Mouse (Mus musculus) kidney, postnatal 0 days (tissue): ENCODE data around the gene Sdccag8. TPM values are rescaled to one million over a fixed set of nuclear protein-coding genes. Genes with fewer than 3 reads are reported as not detected.

Experiments used
- ATAC-seq: fragments of 200-750 bp; cut with Nextera tagmentation; replicated peaks from 2 replicates; pipeline ENCODE4 v1.8.0; 2017; ENCODE audit warnings: low read depth, moderate number of reproducible peaks, moderate TSS enrichment, moderate library complexity; ENCODE audit not compliant: low FRiP score
- DNase-seq: peaks from one replicate; pipeline ENCODE4 v3.0.0-alpha.2; 2016; ENCODE audit warnings: low spot score
- H3K27ac ChIP-seq: fragments of 300-500 bp; sonication (generic); 2 replicates; pipeline ENCODE4 v1.5.1; 2014; ENCODE audit warnings: mild to moderate bottlenecking
- H3K27me3 ChIP-seq: fragments of 300-500 bp; sonication (generic); 2 replicates; pipeline ENCODE4 v1.6.1; 2014; ENCODE audit warnings: low read length, mixed read lengths; ENCODE audit not compliant: insufficient read depth
- H3K36me3 ChIP-seq: fragments of 300-500 bp; sonication (generic); 2 replicates; pipeline ENCODE4 v1.6.1; 2014; ENCODE audit warnings: low read length, mixed read lengths; ENCODE audit not compliant: insufficient read depth
- H3K4me1 ChIP-seq: fragments of 300-500 bp; sonication (generic); replicated peaks from 2 replicates; pipeline ENCODE4 v1.6.1; 2014; ENCODE audit warnings: antibody characterized with exemption, low read length, mixed read lengths; ENCODE audit not compliant: insufficient read depth
- H3K4me2 ChIP-seq: fragments of 300-500 bp; sonication (generic); 2 replicates; pipeline ENCODE4 v1.6.1; 2014; ENCODE audit warnings: mild to moderate bottlenecking, low read length, moderate library complexity, mixed read lengths
- H3K4me3 ChIP-seq: fragments of 300-500 bp; sonication (generic); replicated peaks from 2 replicates; pipeline ENCODE4 v1.5.1; 2014; ENCODE audit warnings: low read depth, low read length
- H3K9ac ChIP-seq: fragments of 300-500 bp; sonication (generic); 2 replicates; pipeline ENCODE4 v1.6.1; 2014; ENCODE audit warnings: low read depth, low read length
- H3K9me3 ChIP-seq: fragments of 300-500 bp; sonication (generic); replicated peaks from 2 replicates; pipeline ENCODE4 v1.6.1; 2016; ENCODE audit warnings: low read length, inconsistent platforms, mixed read lengths
- CTCF ChIP-seq: IDR thresholded peaks from 2 replicates; pipeline ENCODE4 v1.5.1; 2016; ENCODE audit warnings: antibody characterized with exemption, low read depth, mild to moderate bottlenecking, moderate library complexity
- WGBS: fragments of 180-500 bp; shearing (Covaris S2); extraction: QIAGEN DNeasy Blood & Tissue Kit; methylation state at CpG from one replicate; pipeline ENCODE4 v1.1.7; 2014; 5-methylcytosine and 5-hydroxymethylcytosine counted together
- polyA plus RNA-seq: library from polyadenylated mRNA; unstranded; fragments of >200 nt; fragmentation: Nextera tagmentation; extraction: Ambion mirVana; gene quantifications from 2 replicates; pipeline ENCODE4 v1.2.1, GENCODE M21; 2015

The Sdccag8 gene
- polyA plus RNA-seq, 1 experiment from 2014 or later: 22.7 TPM

- no peaks in the 10 kb centered on the region for H3K27me3 ChIP-seq
Observed at GRCm38 (mm10) chr1:176870501-176870900, 56.0 kb downstream of the Sdccag8 start.

DNA sequence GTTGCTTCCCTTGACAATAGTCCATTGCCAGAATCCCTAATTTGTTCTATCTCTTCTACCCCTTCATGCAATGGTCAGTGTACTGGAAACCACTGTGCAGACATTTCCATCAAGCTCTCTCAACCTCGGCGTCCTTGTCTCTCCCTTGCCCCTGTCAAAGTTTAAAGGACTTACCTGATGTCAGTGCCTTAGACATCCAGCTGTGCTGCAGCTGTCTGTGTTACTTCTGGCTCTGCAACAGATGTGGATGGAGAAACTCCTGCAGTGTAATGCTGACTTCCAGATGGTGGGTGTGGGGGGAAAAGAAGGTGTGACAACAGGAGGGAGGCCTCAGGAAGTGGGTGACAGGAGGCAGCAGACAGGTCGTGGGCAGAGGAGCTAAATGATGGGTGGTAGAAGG, 57.5 kb downstream of the Sdccag8 start:
- no peak for ATAC-seq
- H3K4me2 ChIP-seq: no peak overlapping the region
- no peak overlapping the region for H3K27ac ChIP-seq
- DNase-seq: no peak
- H3K4me3 ChIP-seq: no peak overlapping the region
- no peaks in the 10 kb centered on the region for H3K9me3 ChIP-seq
- H3K4me1 ChIP-seq: no peaks in the 10 kb centered on the region
- no peaks in the 10 kb centered on the region for H3K27me3 ChIP-seq
- no peaks in the 10 kb centered on the region for H3K36me3 ChIP-seq
- H3K9ac ChIP-seq: no peak overlapping the region
- WGBS: 22% methylated on average over 3 of the region's 3 CpGs
- TF ChIP-seq CTCF: no peak

More at GRCm38 (mm10) chr1:176870501-176870900, 56.0 kb downstream of the Sdccag8 start:
- Histone ChIP-seq H3K9me3 (no peaks in the 10 kb centered on the region), H3K4me3 (no peak overlapping the region), H3K27ac (no peak overlapping the region), H3K36me3 (no peaks in the 10 kb centered on the region), H3K4me2 (no peak overlapping the region), H3K4me1 (no peaks in the 10 kb centered on the region), H3K9ac (no peak overlapping the region)
- TF ChIP-seq CTCF: no peak
- 93% methylated on average over 11 of the region's 11 CpGs for WGBS
- no peak for ATAC-seq
- DNase-seq: no peak

DNA sequence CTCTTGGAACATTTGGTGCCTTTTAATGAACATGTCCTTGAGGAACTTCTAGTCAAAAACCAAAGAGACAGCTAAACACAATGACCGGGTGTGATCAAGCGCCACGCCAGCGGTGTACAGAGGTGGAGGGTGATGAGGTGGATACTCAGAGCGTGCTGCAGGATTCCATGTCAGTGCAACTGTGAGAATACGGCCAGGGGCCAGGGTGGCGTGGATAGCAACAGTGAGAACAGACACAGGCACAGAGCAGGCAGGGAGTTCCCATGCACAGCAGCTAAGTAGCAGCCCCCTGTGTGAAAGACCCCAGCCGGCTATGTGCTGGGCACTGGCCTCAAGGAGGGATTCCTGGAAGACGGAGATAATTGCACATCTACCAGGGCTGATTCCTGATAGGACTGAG, 59.0 kb downstream of the Sdccag8 start:
- no peaks in the 10 kb centered on the region for H3K9me3 ChIP-seq
- ATAC-seq (no peak), DNase-seq (no peak)
- H3K27ac ChIP-seq: no peak overlapping the region
- no peak for TF ChIP-seq CTCF
- H3K4me1 ChIP-seq: no peaks in the 10 kb centered on the region
- H3K36me3 ChIP-seq: no peaks in the 10 kb centered on the region
- no peak overlapping the region for H3K9ac ChIP-seq
- H3K4me2 ChIP-seq: no peak overlapping the region
- WGBS: 84% methylated on average over 9 of the region's 9 CpGs
- no peak overlapping the region for H3K4me3 ChIP-seq
- no peaks in the 10 kb centered on the region for H3K27me3 ChIP-seq

DNA sequence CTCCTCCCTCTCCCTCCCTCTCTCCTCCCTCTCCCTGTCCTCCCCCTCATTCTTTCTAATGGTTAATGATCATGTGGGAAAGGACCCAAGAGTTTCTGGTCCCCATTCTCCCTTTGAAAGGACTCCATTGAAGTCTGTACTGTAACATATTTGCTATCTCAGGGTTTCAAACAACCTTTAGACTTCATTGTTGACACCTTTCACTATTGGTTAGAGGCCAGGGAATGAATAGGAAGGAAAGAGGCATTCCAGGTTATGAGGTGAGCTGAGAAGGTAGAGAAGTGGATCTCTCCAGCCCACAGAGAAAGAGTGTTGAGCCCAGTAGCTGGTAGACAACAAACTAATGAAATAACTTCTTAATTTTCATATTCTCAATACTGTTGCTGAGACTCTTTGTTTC, 59.7 kb downstream of the Sdccag8 start:
- H3K36me3 ChIP-seq: no peaks in the 10 kb centered on the region
- no peak overlapping the region for H3K4me3 ChIP-seq
- ATAC-seq (no peak), DNase-seq (no peak)
- no peaks in the 10 kb centered on the region for H3K27me3 ChIP-seq
- no peak for TF ChIP-seq CTCF
- no peak overlapping the region for H3K9ac ChIP-seq
- H3K9me3 ChIP-seq: no peaks in the 10 kb centered on the region
- H3K4me1 ChIP-seq: no peaks in the 10 kb centered on the region
- no peak overlapping the region for H3K27ac ChIP-seq
- no peak overlapping the region for H3K4me2 ChIP-seq

DNA sequence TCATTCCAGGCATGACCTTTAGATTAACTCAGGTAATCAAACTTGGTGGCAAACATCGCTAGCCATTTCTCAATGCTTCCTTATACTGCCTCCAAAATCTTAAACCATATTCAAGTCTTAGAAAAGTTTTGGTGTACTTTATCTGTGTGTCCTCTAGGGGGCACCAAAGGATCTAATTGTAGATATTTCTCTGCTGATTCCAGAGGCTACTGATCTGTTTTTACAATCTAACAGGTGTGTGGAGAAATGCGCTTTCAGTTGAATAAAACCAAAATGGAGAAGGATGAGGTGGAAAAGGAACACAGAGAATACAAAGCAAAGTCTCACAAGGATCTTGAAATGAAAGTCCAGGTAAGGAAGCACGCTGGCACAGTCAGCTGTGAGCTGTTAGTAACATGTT, 63.3 kb downstream of the Sdccag8 start:
- no peaks in the 10 kb centered on the region for H3K4me1 ChIP-seq
- 35% methylated on average over 3 of the region's 3 CpGs for WGBS
- DNase-seq (peak; percentile 87), ATAC-seq (no peak)
- no peak overlapping the region for H3K4me2 ChIP-seq
- peak; percentile 85 for TF ChIP-seq CTCF
- H3K27me3 ChIP-seq: no peaks in the 10 kb centered on the region
- no peaks in the 10 kb centered on the region for H3K9me3 ChIP-seq
- no peaks in the 10 kb centered on the region for H3K36me3 ChIP-seq
- no peak overlapping the region for H3K4me3 ChIP-seq
- no peak overlapping the region for H3K9ac ChIP-seq
- H3K27ac ChIP-seq: no peak overlapping the region

DNA sequence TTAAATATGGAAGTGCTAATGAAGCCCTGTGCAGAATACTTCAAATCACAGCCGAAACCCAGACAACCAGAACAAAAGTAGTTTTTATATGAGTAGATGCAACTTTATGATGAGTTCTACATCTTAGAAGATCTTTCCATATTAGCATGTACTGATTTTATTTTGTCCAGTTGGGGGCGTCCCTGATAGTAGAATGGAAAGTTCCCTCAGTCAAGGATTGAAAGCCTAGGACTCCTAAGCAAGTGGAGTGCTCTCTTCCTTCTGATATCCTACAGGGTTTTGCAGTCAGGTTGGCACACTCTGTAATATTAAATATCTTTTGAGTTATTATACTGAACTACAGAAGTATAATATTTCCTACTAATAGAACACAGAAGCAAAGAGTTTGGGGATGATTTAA, 64.5 kb downstream of the Sdccag8 start:
- H3K27me3 ChIP-seq: no peaks in the 10 kb centered on the region
- H3K36me3 ChIP-seq: no peaks in the 10 kb centered on the region
- no peaks in the 10 kb centered on the region for H3K4me1 ChIP-seq
- DNase-seq: peak; percentile 57
- no peak overlapping the region for H3K4me2 ChIP-seq
- H3K9me3 ChIP-seq: no peaks in the 10 kb centered on the region
- peak; percentile 58 for TF ChIP-seq CTCF
- no peak overlapping the region for H3K27ac ChIP-seq
- ATAC-seq: no peak
- no peak overlapping the region for H3K9ac ChIP-seq
- H3K4me3 ChIP-seq: no peak overlapping the region
- WGBS: 72% methylated on average over 2 of the region's 2 CpGs

DNA sequence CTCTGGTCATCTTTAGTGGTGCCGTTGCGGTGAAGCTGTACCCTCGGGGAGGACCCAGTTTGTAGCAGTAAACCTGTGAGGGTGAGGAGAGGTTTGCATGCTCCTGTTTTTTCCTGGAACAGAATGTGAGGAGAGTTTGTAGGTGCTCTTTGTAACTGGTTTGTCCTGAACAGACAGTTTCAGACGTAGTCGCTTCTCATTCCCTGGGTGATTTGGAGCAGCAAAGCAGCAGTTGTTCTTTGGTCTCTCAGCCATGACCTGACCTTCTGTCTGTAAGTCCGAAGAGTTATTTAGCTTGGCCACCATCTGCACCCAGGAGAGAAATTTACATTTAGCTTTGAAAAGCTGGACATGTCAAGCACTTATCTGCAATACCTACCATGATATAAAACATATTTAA, 65.2 kb downstream of the Sdccag8 start:
- DNase-seq (no peak), ATAC-seq (no peak)
- no peak overlapping the region for H3K9ac ChIP-seq
- H3K27ac ChIP-seq: no peak overlapping the region
- no peaks in the 10 kb centered on the region for H3K27me3 ChIP-seq
- WGBS: 45% methylated on average over 6 of the region's 6 CpGs
- no peak overlapping the region for H3K4me3 ChIP-seq
- TF ChIP-seq CTCF: no peak
- no peaks in the 10 kb centered on the region for H3K9me3 ChIP-seq
- no peak overlapping the region for H3K4me2 ChIP-seq
- H3K4me1 ChIP-seq: no peaks in the 10 kb centered on the region
- H3K36me3 ChIP-seq: no peaks in the 10 kb centered on the region
